In the genomic region with DNA sequence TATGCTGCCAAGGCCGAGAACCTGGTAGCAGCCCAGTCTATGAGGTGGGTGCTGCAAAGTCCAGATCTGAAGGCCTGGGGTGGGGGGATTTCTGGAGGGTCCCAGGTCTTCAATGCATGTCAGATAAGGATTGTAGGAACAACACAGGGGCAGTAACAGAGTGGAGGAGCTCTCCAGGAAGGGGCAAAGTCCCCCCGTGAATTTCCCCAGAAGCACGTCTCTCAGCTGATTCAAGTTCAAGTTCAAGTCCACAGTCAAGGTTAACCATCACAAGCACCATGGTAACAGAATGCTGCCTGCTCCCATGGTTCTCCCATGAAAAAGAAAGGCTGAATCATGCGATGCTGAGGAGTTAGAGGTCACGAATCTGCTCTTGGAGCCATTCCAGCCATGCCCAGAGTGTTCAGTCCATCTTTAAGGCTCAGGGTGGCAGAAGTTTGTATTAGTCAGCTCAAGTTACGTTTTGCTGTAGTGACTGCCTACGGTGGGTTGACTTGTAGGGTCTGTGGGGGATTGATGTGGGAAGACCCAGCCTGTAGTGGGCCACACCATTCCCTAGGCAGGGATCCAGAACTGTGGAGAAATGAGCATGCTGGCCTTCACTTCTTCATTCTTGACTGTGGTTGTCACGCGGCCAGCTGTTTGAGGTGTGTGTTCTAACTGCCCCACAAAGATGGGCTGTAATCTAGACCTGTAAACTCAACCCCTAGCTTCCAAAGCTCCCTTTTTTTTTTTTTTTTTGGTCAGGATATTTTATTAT, we compare ENCODE assay signal across 8 mouse cellular contexts. TPM values are rescaled to one million over a fixed set of nuclear protein-coding genes. Genes with fewer than 3 reads are reported as not detected.
DNase-seq lines count a peak whose midpoint lies in the region; ATAC-seq and TF ChIP-seq lines count a peak whose summit lies in the region.
"Had no signal": no experiment of that assay in that cellular context is flagged by ENCODE, and none has a peak within 500 bp of the region (broad histone marks: within the 10 kb centered on the region; RNA-seq: fewer than 3 reads in every experiment).

No protein-coding gene starts in this region.

- H3K9me3 ChIP-seq in intestine, embryonic 15.5 days: no peaks in the 10 kb centered on the region
- no peaks in the 10 kb centered on the region for H3K9me3 ChIP-seq in intestine, postnatal 0 days (ENCODE audit: control insufficient read depth)
- no peaks in the 10 kb centered on the region for H3K9me3 ChIP-seq in midbrain, embryonic 13.5 days
- no peaks in the 10 kb centered on the region for H3K9me3 ChIP-seq in lung, postnatal 0 days (ENCODE audit: low read length)

- peak; percentile 21 for DNase-seq in MN1 (ENCODE audit: low spot score)
- peak; percentile 83 for DNase-seq in adrenal gland, adult 2 months
- no peak for DNase-seq in left cerebral cortex, adult 2 months (ENCODE audit: extremely low spot score in 1 of 2, low spot score in 2 of 2)
- DNase-seq in lung, postnatal 0 days (ENCODE audit: low spot score): no peak

- H3K9ac ChIP-seq in intestine, embryonic 15.5 days: no peak overlapping the region
- no peak overlapping the region for H3K9ac ChIP-seq in intestine, postnatal 0 days (ENCODE audit: low read depth, low read length)
- no peak overlapping the region for H3K9ac ChIP-seq in midbrain, embryonic 13.5 days (replicated peaks)
- no peak overlapping the region for H3K9ac ChIP-seq in lung, postnatal 0 days (replicated peaks; ENCODE audit: low read depth)

- H3K27me3 ChIP-seq in intestine, embryonic 15.5 days (replicated peaks): no peaks in the 10 kb centered on the region
- no peaks in the 10 kb centered on the region for H3K27me3 ChIP-seq in intestine, postnatal 0 days (replicated peaks; ENCODE audit: control insufficient read depth, insufficient read depth, low read length)
- no peaks in the 10 kb centered on the region for H3K27me3 ChIP-seq in midbrain, embryonic 13.5 days
- no peaks in the 10 kb centered on the region for H3K27me3 ChIP-seq in lung, postnatal 0 days (replicated peaks; ENCODE audit: insufficient read depth, low read length)

- ATAC-seq in intestine, embryonic 15.5 days: no peak
- no peak for ATAC-seq in intestine, postnatal 0 days
- peak; percentile 15; the same call in 1 of the 2 replicates for ATAC-seq in midbrain, embryonic 13.5 days
- no peak for ATAC-seq in lung, postnatal 0 days

- TF ChIP-seq CTCF in intestine, postnatal 0 days (IDR thresholded peaks at IDR 0.05; ENCODE audit: low read depth): no peak
- TF ChIP-seq CTCF in left cerebral cortex, adult 2 months (IDR thresholded peaks at IDR 0.05): no peak
- no peak for TF ChIP-seq CTCF in lung, postnatal 0 days (IDR thresholded peaks at IDR 0.05)

- intact Hi-C loops in left cerebral cortex, adult 2 months (cut with DNase I): loop anchor here (1.0 to 10.0 kb wide), 5 partner anchors 57 to 525 kb away; partner anchors contain the start of genes Alkbh7, Clpp and Gpr108

- 67% methylated on average over 9 of the region's 9 CpGs for WGBS in intestine, embryonic 15.5 days
- 67% methylated on average over 9 of the region's 9 CpGs for WGBS in intestine, postnatal 0 days
- WGBS in midbrain, embryonic 13.5 days: 76% methylated on average over 9 of the region's 9 CpGs
- 64% methylated on average over 9 of the region's 9 CpGs for WGBS in lung, postnatal 0 days

- no peak overlapping the region for H3K4me3 ChIP-seq in intestine, embryonic 15.5 days (replicated peaks)
- no peak overlapping the region for H3K4me3 ChIP-seq in intestine, postnatal 0 days (ENCODE audit: low read depth, low read length)
- H3K4me3 ChIP-seq in midbrain, embryonic 13.5 days (replicated peaks): no peak overlapping the region
- no peak overlapping the region for H3K4me3 ChIP-seq in left cerebral cortex, adult 2 months
- H3K4me3 ChIP-seq in lung, postnatal 0 days (ENCODE audit: low read depth, low read length): no peak overlapping the region
- H3K4me3 ChIP-seq: erythroblast, embryonic 14.5 days had no signal

- no peaks in the 10 kb centered on the region for H3K4me1 ChIP-seq in intestine, embryonic 15.5 days (replicated peaks)
- H3K4me1 ChIP-seq in intestine, postnatal 0 days (replicated peaks; ENCODE audit: control insufficient read depth, insufficient read depth, low read length): no peaks in the 10 kb centered on the region
- H3K4me1 ChIP-seq in midbrain, embryonic 13.5 days (replicated peaks): no peaks in the 10 kb centered on the region
- H3K4me1 ChIP-seq in lung, postnatal 0 days (ENCODE audit: insufficient read depth, low read depth, low read length): no peaks in the 10 kb centered on the region

- 0 out of 2 replicates have a peak overlapping the region, but pooled peaks have one; percentile 15 for H3K4me2 ChIP-seq in intestine, embryonic 15.5 days (replicated peaks)
- H3K4me2 ChIP-seq in intestine, postnatal 0 days (replicated peaks; ENCODE audit: low read depth): no peak overlapping the region
- no peak overlapping the region for H3K4me2 ChIP-seq in midbrain, embryonic 13.5 days (replicated peaks)
- H3K4me2 ChIP-seq in lung, postnatal 0 days (replicated peaks; ENCODE audit: low read depth, low read length): no peak overlapping the region

- H3K36me3 ChIP-seq in intestine, embryonic 15.5 days: no peaks in the 10 kb centered on the region
- no peaks in the 10 kb centered on the region for H3K36me3 ChIP-seq in intestine, postnatal 0 days (ENCODE audit: control insufficient read depth, insufficient read depth)
- H3K36me3 ChIP-seq in midbrain, embryonic 13.5 days: no peaks in the 10 kb centered on the region
- no peaks in the 10 kb centered on the region for H3K36me3 ChIP-seq in lung, postnatal 0 days (ENCODE audit: insufficient read depth, low read length)

- no peak overlapping the region for H3K27ac ChIP-seq in intestine, embryonic 15.5 days
- H3K27ac ChIP-seq in intestine, postnatal 0 days (ENCODE audit: low read depth, low read length): no peak overlapping the region
- H3K27ac ChIP-seq in midbrain, embryonic 13.5 days: no peak overlapping the region
- no peak overlapping the region for H3K27ac ChIP-seq in left cerebral cortex, adult 2 months
- H3K27ac ChIP-seq in lung, postnatal 0 days (ENCODE audit: low read length): no peak overlapping the region

- TF ChIP-seq EP300 in lung, postnatal 0 days (IDR thresholded peaks at IDR 0.05): no peak

RNA-seq across cellular contexts. Expression of gene Adgre1, which starts 24.3 kb away (rescaled TPM):
- 5.7 and 6.3 TPM in 2 replicates for polyA plus RNA-seq in intestine, embryonic 15.5 days (2015; fragmentation: Nextera tagmentation; extraction: Ambion mirVana)
- 2.6 and 3.1 TPM in 2 replicates for polyA plus RNA-seq in intestine, postnatal 0 days (2015; fragmentation: Nextera tagmentation; extraction: Ambion mirVana)
- total RNA-seq in adrenal gland, adult 2 months (2021): 1 to 10 TPM; 7.7 to 9.3 TPM
- polyA plus RNA-seq in adrenal gland, adult 2 months (2012; rRNA removed): 3.5 and 4.0 TPM in 2 replicates
- 3.6 and 3.7 TPM in 2 replicates for polyA plus RNA-seq in midbrain, embryonic 13.5 days (2015; fragmentation: Nextera tagmentation; extraction: Ambion mirVana)
- 1 to 10 TPM; 2.8 to 4.6 TPM for total RNA-seq in left cerebral cortex, adult 2 months (2021)
- 6.0 and 7.0 TPM in 2 replicates for polyA plus RNA-seq in lung, postnatal 0 days (2015; fragmentation: Nextera tagmentation; extraction: Ambion mirVana)

RNA-seq across cellular contexts. Expression of gene Vav1, which starts 55.3 kb away (rescaled TPM):
- polyA plus RNA-seq in intestine, embryonic 15.5 days (2015; fragmentation: Nextera tagmentation; extraction: Ambion mirVana): 3.2 TPM in 2 replicates
- 1.1 and 1.5 TPM in 2 replicates for polyA plus RNA-seq in intestine, postnatal 0 days (2015; fragmentation: Nextera tagmentation; extraction: Ambion mirVana)
- 1 to 10 TPM; 2.0 to 4.3 TPM for total RNA-seq in adrenal gland, adult 2 months (2021)
- polyA plus RNA-seq in adrenal gland, adult 2 months (2012; rRNA removed): 1.1 and 1.3 TPM in 2 replicates
- 1.2 and 1.3 TPM in 2 replicates for polyA plus RNA-seq in midbrain, embryonic 13.5 days (2015; fragmentation: Nextera tagmentation; extraction: Ambion mirVana)
- total RNA-seq in left cerebral cortex, adult 2 months (2021): 1 to 10 TPM; 3.1 to 3.5 TPM
- 4.8 and 5.4 TPM in 2 replicates for polyA plus RNA-seq in lung, postnatal 0 days (2015; fragmentation: Nextera tagmentation; extraction: Ambion mirVana)

Comparison
In these comparisons a context has a peak if more than half of its experiments do, and no peak if none do; other contexts are left out.
1. DNase-seq: peak in MN1 (single experiment) and adrenal gland, adult 2 months (single experiment); none in left cerebral cortex, adult 2 months (0 of 2) and lung, postnatal 0 days (single experiment).